Mouse (Mus musculus) liver, embryonic 13.5 days (tissue): ENCODE measurements around the gene Iqschfp. TPM values are rescaled to one million over a fixed set of nuclear protein-coding genes. Genes with fewer than 3 reads are reported as not detected.

Experiments used
- ATAC-seq: fragments of 200-750 bp; cut with Nextera tagmentation; 2 replicates; pipeline ENCODE4 v1.8.0; 2017; ENCODE audit warnings: low read depth, mild to moderate bottlenecking, moderate number of reproducible peaks, moderate library complexity
- DNase-seq: peaks from one replicate; pipeline ENCODE4 v3.0.0; 2022
- H3K27ac ChIP-seq: fragments of 300-500 bp; sonication (generic); 2 replicates; pipeline ENCODE4 v1.5.1; 2015; ENCODE audit warnings: moderate library complexity, mild to moderate bottlenecking, inconsistent platforms
- H3K27me3 ChIP-seq: fragments of 300-500 bp; sonication (generic); 2 replicates; pipeline ENCODE4 v1.6.1; 2015; ENCODE audit warnings: mild to moderate bottlenecking, inconsistent platforms
- H3K36me3 ChIP-seq: fragments of 300-500 bp; sonication (generic); 2 replicates; pipeline ENCODE4 v1.6.1; 2015; ENCODE audit warnings: mild to moderate bottlenecking, inconsistent platforms
- H3K4me1 ChIP-seq: fragments of 300-500 bp; sonication (generic); replicated peaks from 2 replicates; pipeline ENCODE4 v1.6.1; 2015; ENCODE audit warnings: inconsistent platforms
- H3K4me2 ChIP-seq: fragments of 300-500 bp; sonication (generic); 2 replicates; pipeline ENCODE4 v1.6.1; 2015; ENCODE audit warnings: inconsistent platforms, mild to moderate bottlenecking, moderate library complexity
- H3K4me3 ChIP-seq: fragments of 300-500 bp; sonication (generic); replicated peaks from 2 replicates; pipeline ENCODE4 v1.5.1; 2015; ENCODE audit warnings: mild to moderate bottlenecking, inconsistent platforms
- H3K9ac ChIP-seq: fragments of 300-500 bp; sonication (generic); 2 replicates; pipeline ENCODE4 v1.6.1; 2015; ENCODE audit warnings: mild to moderate bottlenecking, inconsistent platforms
- H3K9me3 ChIP-seq: fragments of 300-500 bp; sonication (generic); replicated peaks from 2 replicates; pipeline ENCODE4 v1.6.1; 2016; ENCODE audit warnings: inconsistent platforms
- WGBS: fragments of 180-500 bp; shearing (Covaris S2); methylation state at CpG from one replicate; pipeline ENCODE4 v1.1.7; 2015; ENCODE audit not compliant: insufficient replicate concordance; 5-methylcytosine and 5-hydroxymethylcytosine counted together
- polyA plus RNA-seq: library from polyadenylated mRNA; unstranded; fragments of >200 nt; fragmentation: Nextera tagmentation; extraction: Ambion mirVana; gene quantifications from 2 replicates; pipeline ENCODE4 v1.2.1, GENCODE M21; 2015

Iqschfp gene
- polyA plus RNA-seq, 1 experiment from 2014 or later, result not detected

DNA sequence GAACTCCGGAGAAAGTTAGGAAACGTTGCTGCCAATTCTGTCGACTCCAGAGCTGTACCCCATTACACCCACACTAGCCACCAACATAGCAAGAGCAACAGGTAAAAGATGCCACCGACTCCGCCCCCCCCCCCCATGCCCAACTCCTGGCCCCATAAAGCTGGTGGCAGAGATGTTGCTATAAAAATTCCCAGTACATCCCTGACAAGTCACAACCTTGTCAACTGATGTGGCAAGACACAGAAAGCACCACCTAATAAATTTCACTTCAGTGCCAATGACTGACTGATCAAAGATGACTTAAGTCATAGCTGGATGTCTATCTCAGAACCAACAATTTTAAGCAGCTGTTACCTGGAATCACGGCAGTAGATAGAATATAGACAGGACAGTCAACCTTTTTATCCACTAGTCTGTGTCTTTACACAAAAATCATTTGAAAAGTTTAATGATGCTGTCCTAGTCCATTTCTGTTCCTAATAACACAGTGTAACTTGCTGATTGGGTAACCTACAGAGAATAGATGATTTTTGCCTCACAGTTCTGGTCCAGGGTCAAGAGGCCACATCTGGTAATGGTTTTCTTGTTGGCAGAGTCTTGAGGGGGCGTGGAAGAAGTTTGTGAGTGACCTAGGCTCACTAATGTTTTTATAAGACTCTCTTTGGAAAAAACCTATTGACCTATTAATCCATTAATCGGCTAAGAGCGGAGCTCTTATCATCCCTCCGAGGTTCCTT, 561.9 kb downstream of the Iqschfp start:
- Histone ChIP-seq H3K9me3 (no peaks in the 10 kb centered on the region), H3K36me3 (no peaks in the 10 kb centered on the region), H3K27ac (no peak overlapping the region), H3K4me2 (no peak overlapping the region), H3K4me1 (no peaks in the 10 kb centered on the region), H3K27me3 (no peaks in the 10 kb centered on the region), H3K9ac (no peak overlapping the region), H3K4me3 (no peak overlapping the region)
- no peak for DNase-seq
- 62% methylated on average over 10 of the region's 10 CpGs for WGBS
- ATAC-seq, result no peak

DNA sequence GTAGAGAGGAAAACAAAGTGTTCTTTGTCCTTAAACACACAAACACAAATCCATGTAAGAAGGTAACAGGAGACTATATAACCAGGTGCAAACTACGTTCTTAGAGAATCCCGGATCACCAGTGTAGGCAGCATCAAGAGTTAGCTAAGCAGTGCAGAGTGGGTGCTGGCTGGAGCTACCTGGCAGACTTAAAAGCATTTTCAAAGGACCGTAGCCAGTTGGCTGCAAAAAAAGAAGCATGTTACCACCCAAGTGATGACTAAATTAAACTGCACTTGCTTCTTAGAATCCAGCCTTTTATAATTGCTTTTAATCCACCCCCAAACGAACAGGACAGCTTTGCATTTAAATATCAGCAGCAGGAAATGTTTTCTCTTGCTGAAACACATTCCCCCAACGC, 574.6 kb downstream of the Iqschfp start:
- DNase-seq (no peak), ATAC-seq (no peak)
- Histone ChIP-seq H3K4me3 (no peak overlapping the region), H3K9ac (no peak overlapping the region), H3K4me2 (no peak overlapping the region), H3K27ac (no peak overlapping the region), H3K4me1 (no peaks in the 10 kb centered on the region; the same call in 1 of the 2 replicates), H3K27me3 (no peaks in the 10 kb centered on the region), H3K9me3 (no peaks in the 10 kb centered on the region), H3K36me3 (no peaks in the 10 kb centered on the region)
- WGBS, result 50% methylated on average over 5 of the region's 5 CpGs

DNA sequence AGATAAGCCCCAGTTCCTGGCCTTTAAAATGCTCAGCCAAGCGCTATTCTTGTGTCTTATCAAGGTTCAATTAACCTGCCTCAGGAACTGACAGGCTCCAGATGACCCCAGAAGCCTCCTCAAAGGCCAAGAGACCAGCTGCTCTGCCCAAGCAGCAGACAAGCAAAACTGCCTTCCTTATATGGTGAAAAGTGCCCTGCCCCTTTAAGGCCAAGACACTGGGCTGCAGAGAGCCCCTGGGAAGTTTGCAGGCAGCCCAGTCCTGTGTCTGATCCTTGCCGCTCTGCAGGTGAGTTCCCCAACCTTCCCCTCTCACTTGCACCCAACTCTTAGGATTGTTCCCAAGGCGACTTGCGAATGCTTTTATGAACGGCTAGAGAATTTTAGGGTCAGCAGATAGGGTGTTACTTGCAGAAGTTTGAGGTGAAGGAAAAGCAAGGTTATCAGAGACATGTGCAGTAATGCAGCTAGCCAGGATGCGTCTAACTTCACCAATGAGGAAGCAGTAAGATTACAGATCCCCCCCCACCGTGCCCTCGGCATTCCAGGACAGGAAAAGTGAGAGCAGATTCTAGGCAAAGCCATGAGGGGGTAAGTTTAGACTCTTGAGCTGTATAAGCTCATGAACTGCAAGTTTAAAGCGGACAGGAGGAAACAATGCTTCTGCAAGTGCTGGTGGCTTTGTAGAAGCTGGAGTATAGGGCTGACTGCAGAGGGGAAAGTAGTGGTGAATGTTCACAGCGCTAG, 576.1 kb downstream of the Iqschfp start:
- no peak for DNase-seq
- 6% methylated on average over 10 of the region's 10 CpGs for WGBS
- ATAC-seq, result no peak
- 0 out of 2 replicates have a peak overlapping the region, but pooled peaks have one; percentile 6 for H3K4me2 ChIP-seq
- no peak overlapping the region for H3K9ac ChIP-seq
- no peaks in the 10 kb centered on the region; the same call in 1 of the 2 replicates for H3K4me1 ChIP-seq
- H3K27me3 ChIP-seq, result no peaks in the 10 kb centered on the region
- no peaks in the 10 kb centered on the region for H3K9me3 ChIP-seq
- no peak overlapping the region for H3K27ac ChIP-seq
- H3K4me3 ChIP-seq, result no peak overlapping the region
- H3K36me3 ChIP-seq, result no peaks in the 10 kb centered on the region

DNA sequence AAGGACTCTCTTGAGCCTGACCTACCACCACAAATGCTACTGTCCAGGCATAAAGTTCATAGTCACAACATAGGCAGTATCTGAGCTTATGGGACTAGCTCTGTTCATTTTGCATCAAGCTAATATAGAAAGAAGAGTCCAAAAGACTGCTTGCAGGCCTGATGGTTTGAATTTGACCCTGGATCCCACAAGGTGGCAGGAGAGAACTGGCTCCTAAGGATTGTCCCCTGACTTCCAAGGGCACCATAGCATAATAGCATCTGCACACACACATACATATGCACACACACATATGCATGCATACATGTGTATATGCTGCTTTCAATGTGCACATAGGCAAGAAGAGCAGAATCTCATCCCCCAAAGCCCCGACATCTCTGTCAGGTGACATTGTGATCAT, 577.6 kb downstream of the Iqschfp start:
- no peaks in the 10 kb centered on the region for H3K9me3 ChIP-seq
- H3K4me1 ChIP-seq, result no peaks in the 10 kb centered on the region; the same call in 1 of the 2 replicates
- H3K4me2 ChIP-seq, result no peak overlapping the region
- ATAC-seq (no peak), DNase-seq (no peak)
- H3K36me3 ChIP-seq, result no peaks in the 10 kb centered on the region
- no peak overlapping the region for H3K27ac ChIP-seq
- H3K27me3 ChIP-seq, result no peaks in the 10 kb centered on the region
- H3K4me3 ChIP-seq, result no peak overlapping the region
- no peak overlapping the region for H3K9ac ChIP-seq
- WGBS, result 53% methylated on average over 1 of the region's 1 CpGs

DNA sequence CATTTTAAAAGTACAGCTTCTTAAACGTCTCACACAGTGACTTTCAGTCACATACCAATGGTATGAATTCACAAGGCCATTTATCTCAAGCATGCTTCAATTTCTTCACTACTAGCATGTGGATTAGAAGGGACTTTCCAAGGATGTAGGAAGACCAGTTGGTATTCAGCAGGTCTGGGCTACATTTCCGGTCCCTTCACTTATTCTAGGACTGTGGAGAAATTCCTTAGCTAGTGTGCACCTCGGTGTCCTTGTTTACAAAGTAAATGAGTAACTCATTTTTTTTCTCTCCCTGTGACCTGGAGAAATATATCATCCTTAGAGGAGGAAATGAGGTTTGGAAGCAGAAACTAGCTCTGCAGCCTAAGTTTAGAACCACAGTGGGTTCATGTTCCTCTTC, 578.0 kb downstream of the Iqschfp start:
- H3K36me3 ChIP-seq, result no peaks in the 10 kb centered on the region
- H3K4me1 ChIP-seq, result no peaks in the 10 kb centered on the region; the same call in 1 of the 2 replicates
- ATAC-seq, result no peak
- H3K9ac ChIP-seq, result no peak overlapping the region
- no peak overlapping the region for H3K4me3 ChIP-seq
- DNase-seq, result no peak
- 47% methylated on average over 3 of the region's 3 CpGs for WGBS
- no peaks in the 10 kb centered on the region for H3K27me3 ChIP-seq
- H3K9me3 ChIP-seq, result no peaks in the 10 kb centered on the region
- H3K4me2 ChIP-seq, result no peak overlapping the region
- H3K27ac ChIP-seq, result no peak overlapping the region

DNA sequence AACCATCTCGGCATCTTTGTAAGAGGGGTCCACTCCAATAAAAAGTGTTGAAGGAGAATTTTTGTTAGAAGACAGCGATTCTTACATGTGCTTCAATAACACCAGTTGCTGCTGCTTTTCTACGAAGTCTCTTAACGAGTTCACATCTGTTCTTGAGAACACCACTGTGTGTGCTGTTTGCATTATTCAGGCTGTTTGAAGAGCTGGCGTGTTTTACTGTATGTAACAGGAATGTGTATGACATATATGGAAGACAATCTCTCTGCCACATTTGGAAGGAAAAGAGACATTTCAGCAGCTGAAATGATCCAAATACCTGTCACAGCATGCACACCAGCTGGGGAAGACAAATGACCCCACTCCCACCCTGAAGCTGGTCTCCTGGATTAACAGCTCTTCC, 578.6 kb downstream of the Iqschfp start:
- H3K27me3 ChIP-seq, result no peaks in the 10 kb centered on the region
- no peak for ATAC-seq
- no peaks in the 10 kb centered on the region; the same call in 1 of the 2 replicates for H3K4me1 ChIP-seq
- DNase-seq, result no peak
- no peak overlapping the region for H3K9ac ChIP-seq
- H3K36me3 ChIP-seq, result no peaks in the 10 kb centered on the region
- no peak overlapping the region for H3K27ac ChIP-seq
- no peak overlapping the region for H3K4me2 ChIP-seq
- no peak overlapping the region for H3K4me3 ChIP-seq
- 61% methylated on average over 5 of the region's 5 CpGs for WGBS
- H3K9me3 ChIP-seq, result no peaks in the 10 kb centered on the region

DNA sequence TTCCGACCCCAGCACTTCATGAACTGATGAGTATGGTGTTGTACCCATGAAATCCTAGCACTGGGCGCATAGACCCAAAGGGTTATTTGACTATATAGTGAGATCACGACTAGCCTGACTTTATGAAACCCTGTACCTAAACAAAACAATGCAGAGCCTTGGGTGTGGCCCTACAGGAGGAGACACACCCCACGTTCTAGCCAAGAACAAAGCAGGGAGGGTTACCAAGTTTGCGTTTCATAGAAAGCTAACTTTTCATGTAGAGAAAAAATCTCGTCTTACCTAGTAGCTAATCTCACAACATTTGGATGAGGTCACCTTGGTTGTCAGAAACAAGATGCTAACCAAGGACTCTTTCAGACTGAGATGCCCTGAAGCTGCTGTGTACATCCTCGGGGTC, 584.3 kb downstream of the Iqschfp start:
- Histone ChIP-seq H3K27ac (no peak overlapping the region), H3K27me3 (no peaks in the 10 kb centered on the region), H3K4me1 (no peaks in the 10 kb centered on the region), H3K4me2 (no peak overlapping the region), H3K36me3 (no peaks in the 10 kb centered on the region), H3K9ac (no peak overlapping the region), H3K4me3 (no peak overlapping the region), H3K9me3 (no peaks in the 10 kb centered on the region)
- WGBS, result 61% methylated on average over 7 of the region's 7 CpGs
- DNase-seq, result no peak
- no peak for ATAC-seq

DNA sequence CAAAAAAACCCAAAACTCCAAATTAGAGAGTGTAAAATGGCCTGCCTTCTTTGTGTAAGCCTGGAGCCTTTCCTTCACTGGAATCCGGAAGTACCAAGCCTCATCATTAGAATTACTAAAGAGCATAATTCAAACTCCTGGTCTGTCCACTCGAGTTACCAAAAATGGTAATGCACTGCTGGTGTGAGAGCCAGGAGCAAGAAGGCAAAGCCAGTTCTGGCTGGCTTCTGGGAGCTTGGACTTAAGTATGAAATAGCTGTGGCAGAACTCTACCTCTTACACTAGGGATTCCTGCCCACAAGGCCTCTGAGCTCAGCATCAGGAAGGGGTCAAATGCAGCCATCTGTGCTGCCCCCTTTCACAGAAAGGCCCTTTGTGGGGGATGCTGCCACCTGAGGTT, 585.4 kb downstream of the Iqschfp start:
- DNase-seq, result no peak

DNA sequence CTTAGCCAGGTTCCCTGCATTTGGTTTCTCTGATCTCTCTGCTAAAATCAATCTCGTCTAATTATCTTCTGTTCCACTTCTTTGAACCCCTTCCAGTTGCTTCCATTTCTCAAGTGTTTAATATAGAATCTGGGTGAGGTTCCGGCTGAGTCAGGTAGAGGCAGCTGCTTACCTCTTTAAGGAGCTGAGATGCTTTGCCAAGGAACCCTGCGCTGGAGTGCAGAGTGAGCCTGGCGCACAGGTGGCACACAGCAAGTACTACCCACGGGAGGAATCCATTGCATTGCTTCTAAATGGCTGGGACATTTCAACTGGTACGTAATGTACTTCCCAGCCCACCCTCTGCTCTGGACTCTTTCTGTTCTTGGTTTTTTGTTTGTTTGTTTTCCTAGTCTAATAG, 587.2 kb downstream of the Iqschfp start:
- no peak for ATAC-seq
- no peaks in the 10 kb centered on the region for H3K27me3 ChIP-seq
- no peak overlapping the region for H3K27ac ChIP-seq
- 75% methylated on average over 6 of the region's 6 CpGs for WGBS
- H3K36me3 ChIP-seq, result no peaks in the 10 kb centered on the region
- DNase-seq, result no peak
- no peak overlapping the region for H3K9ac ChIP-seq
- H3K4me3 ChIP-seq, result no peak overlapping the region
- no peak overlapping the region for H3K4me2 ChIP-seq
- no peaks in the 10 kb centered on the region for H3K4me1 ChIP-seq
- no peaks in the 10 kb centered on the region for H3K9me3 ChIP-seq

More for the DNA sequence above, 585.4 kb downstream of the Iqschfp start:
- WGBS, result 59% methylated on average over 2 of the region's 2 CpGs
- H3K9me3 ChIP-seq, result no peaks in the 10 kb centered on the region
- H3K27me3 ChIP-seq, result no peaks in the 10 kb centered on the region
- ATAC-seq, result no peak
- no peaks in the 10 kb centered on the region for H3K36me3 ChIP-seq
- no peak overlapping the region for H3K27ac ChIP-seq
- H3K4me2 ChIP-seq, result no peak overlapping the region
- H3K4me1 ChIP-seq, result no peaks in the 10 kb centered on the region
- no peak overlapping the region for H3K9ac ChIP-seq
- no peak overlapping the region for H3K4me3 ChIP-seq

DNA sequence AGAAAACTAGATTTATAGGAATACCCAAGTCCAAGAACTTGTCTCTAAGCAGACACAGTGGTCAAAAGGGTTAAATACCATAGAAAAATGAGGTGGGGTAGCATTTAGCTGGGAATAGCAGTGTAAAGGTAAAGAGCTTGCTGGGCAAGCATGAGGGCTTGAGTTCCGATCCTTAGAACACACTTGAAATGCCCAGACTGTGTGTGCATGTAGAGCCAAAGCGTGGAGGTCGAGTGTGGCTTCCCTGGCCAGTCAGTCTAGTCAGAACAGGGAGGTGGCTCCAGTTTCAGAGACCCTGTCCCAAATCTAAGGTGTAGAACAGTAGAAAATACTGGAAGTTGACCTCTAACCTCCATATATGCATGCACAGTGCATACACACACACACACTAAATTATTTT, 591.5 kb downstream of the Iqschfp start:
- Histone ChIP-seq H3K27ac (no peak overlapping the region), H3K9me3 (no peaks in the 10 kb centered on the region), H3K4me1 (no peaks in the 10 kb centered on the region), H3K36me3 (no peaks in the 10 kb centered on the region), H3K27me3 (no peaks in the 10 kb centered on the region), H3K4me3 (no peak overlapping the region), H3K4me2 (no peak overlapping the region), H3K9ac (no peak overlapping the region)
- ATAC-seq, result no peak
- WGBS, result 69% methylated on average over 3 of the region's 3 CpGs
- no peak for DNase-seq

DNA sequence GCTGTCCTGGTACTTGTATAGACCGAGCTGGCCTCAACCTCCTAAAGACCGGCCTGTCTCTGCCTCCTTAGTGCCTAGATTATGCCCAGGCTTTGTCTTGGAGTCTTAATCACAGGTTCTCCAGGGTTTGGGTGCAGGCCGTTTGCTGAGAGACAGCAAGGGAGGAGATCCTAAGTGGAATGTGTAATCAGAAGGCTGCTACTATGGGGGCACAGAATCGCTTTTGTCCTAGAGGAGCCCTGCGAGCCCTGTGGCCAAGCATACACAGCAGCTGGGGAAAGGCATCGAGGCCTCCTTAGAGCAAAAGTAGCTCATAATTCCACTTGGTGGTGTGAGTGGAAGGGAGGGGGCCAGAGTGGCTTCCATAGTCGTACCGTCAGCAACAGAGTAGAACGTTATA, 592.0 kb downstream of the Iqschfp start:
- WGBS, result 79% methylated on average over 9 of the region's 9 CpGs
- no peaks in the 10 kb centered on the region for H3K36me3 ChIP-seq
- no peaks in the 10 kb centered on the region for H3K9me3 ChIP-seq
- no peak for ATAC-seq
- H3K27ac ChIP-seq, result no peak overlapping the region
- H3K4me1 ChIP-seq, result no peaks in the 10 kb centered on the region
- no peak overlapping the region for H3K9ac ChIP-seq
- DNase-seq, result no peak
- no peaks in the 10 kb centered on the region for H3K27me3 ChIP-seq
- H3K4me2 ChIP-seq, result no peak overlapping the region
- no peak overlapping the region for H3K4me3 ChIP-seq

DNA sequence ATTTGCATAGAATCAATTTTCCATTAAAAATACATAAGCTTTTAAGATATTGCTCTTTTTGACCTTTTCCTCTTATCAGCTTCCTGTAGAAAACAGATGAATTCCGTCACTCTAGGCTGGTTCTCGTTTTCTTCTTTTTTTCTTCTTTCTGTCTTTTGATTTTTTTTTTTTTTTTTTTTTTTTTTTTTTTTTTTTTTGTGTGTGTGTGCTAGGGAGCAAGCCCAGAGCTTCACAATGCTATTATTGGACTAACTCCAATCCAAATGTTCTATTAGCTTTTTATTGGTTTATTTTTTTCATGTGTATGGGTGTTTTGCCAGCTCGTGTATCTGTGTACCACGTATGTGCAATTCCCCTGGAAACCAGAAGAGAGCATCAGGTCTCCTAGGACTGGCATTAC, 592.5 kb downstream of the Iqschfp start:
- Histone ChIP-seq H3K27ac (no peak overlapping the region), H3K9me3 (no peaks in the 10 kb centered on the region), H3K4me2 (no peak overlapping the region), H3K4me3 (no peak overlapping the region), H3K27me3 (no peaks in the 10 kb centered on the region), H3K36me3 (no peaks in the 10 kb centered on the region), H3K4me1 (no peaks in the 10 kb centered on the region), H3K9ac (no peak overlapping the region)
- ATAC-seq, result no peak
- WGBS, result 65% methylated on average over 4 of the region's 4 CpGs
- no peak for DNase-seq
